Mouse (Mus musculus): ENCODE measurements around the gene Smarce1. TPM values are rescaled to one million over a fixed set of nuclear protein-coding genes. Genes with fewer than 3 reads are reported as not detected.

The Smarce1 gene
- polyA plus RNA-seq, 1 experiment from 2014 or later = 96.0 TPM

GRCm38 (mm10) chr11:99226298-99226697, 4.5 kb downstream of the Smarce1 start:
- Histone ChIP-seq H3K36me3 (peaks cover 58% of the 10 kb centered on the region), H3K27me3 (no peaks in the 10 kb centered on the region), H3K4me3 (replicated peaks) (peak overlapping the region; percentile 47), H3K4me2 (peak overlapping the region; percentile 69), H3K4me1 (replicated peaks) (peaks cover 44% of the 10 kb centered on the region), H3K9ac (peak overlapping the region; percentile 49; the same call in 1 of the 2 replicates), H3K27ac (peak overlapping the region; percentile 63), H3K9me3 (replicated peaks) (no peaks in the 10 kb centered on the region)
- 46% methylated on average over 5 of the region's 5 CpGs for WGBS (ENCODE audit: insufficient replicate concordance)
- ATAC-seq (ENCODE audit: low read depth) (peak; percentile 66), DNase-seq (peak; percentile 52)

GRCm38 (mm10) chr11:99223310-99223709, 7.5 kb downstream of the Smarce1 start:
- WGBS (ENCODE audit: insufficient replicate concordance) = 81% methylated on average over 5 of the region's 5 CpGs

GRCm38 (mm10) chr11:99221811-99222210, 9.0 kb downstream of the Smarce1 start:
- Histone ChIP-seq H3K27me3 (no peaks in the 10 kb centered on the region), H3K9ac (no peak overlapping the region), H3K4me3 (replicated peaks) (no peak overlapping the region), H3K27ac (no peak overlapping the region), H3K4me1 (replicated peaks) (peaks cover 19% of the 10 kb centered on the region), H3K4me2 (no peak overlapping the region), H3K9me3 (replicated peaks) (no peaks in the 10 kb centered on the region), H3K36me3 (peaks cover 87% of the 10 kb centered on the region)
- 81% methylated on average over 2 of the region's 2 CpGs for WGBS (ENCODE audit: insufficient replicate concordance)
- DNase-seq = no peak
- ATAC-seq (ENCODE audit: low read depth) = no peak

More at GRCm38 (mm10) chr11:99223310-99223709, 7.5 kb downstream of the Smarce1 start:
- Histone ChIP-seq H3K27me3 (no peaks in the 10 kb centered on the region), H3K9me3 (replicated peaks) (no peaks in the 10 kb centered on the region), H3K27ac (no peak overlapping the region), H3K4me1 (replicated peaks) (peaks cover 33% of the 10 kb centered on the region), H3K4me2 (no peak overlapping the region), H3K9ac (no peak overlapping the region), H3K4me3 (replicated peaks) (no peak overlapping the region), H3K36me3 (peaks cover 84% of the 10 kb centered on the region)
- no peak for DNase-seq
- ATAC-seq (ENCODE audit: low read depth) = no peak

GRCm38 (mm10) chr11:99217248-99217986, 13.4 kb downstream of the Smarce1 start:
- no peak for ATAC-seq (ENCODE audit: low read depth)
- Histone ChIP-seq H3K4me2 (no peak overlapping the region), H3K36me3 (peaks cover 92% of the 10 kb centered on the region), H3K4me1 (replicated peaks) (peaks cover 8% of the 10 kb centered on the region), H3K9ac (no peak overlapping the region), H3K27ac (no peak overlapping the region), H3K9me3 (replicated peaks) (no peaks in the 10 kb centered on the region), H3K4me3 (replicated peaks) (no peak overlapping the region), H3K27me3 (no peaks in the 10 kb centered on the region)
- 89% methylated on average over 7 of the region's 7 CpGs for WGBS (ENCODE audit: insufficient replicate concordance)
- no peak for DNase-seq

GRCm38 (mm10) chr11:99216181-99216580, 14.6 kb downstream of the Smarce1 start:
- WGBS (ENCODE audit: insufficient replicate concordance) = 89% methylated on average over 3 of the region's 3 CpGs
- Histone ChIP-seq H3K4me1 (replicated peaks) (peaks cover 8% of the 10 kb centered on the region), H3K36me3 (peaks cover 95% of the 10 kb centered on the region), H3K27me3 (no peaks in the 10 kb centered on the region), H3K9ac (no peak overlapping the region), H3K4me2 (no peak overlapping the region), H3K9me3 (replicated peaks) (no peaks in the 10 kb centered on the region), H3K27ac (no peak overlapping the region), H3K4me3 (replicated peaks) (no peak overlapping the region)
- no peak for ATAC-seq (ENCODE audit: low read depth)
- DNase-seq = no peak

GRCm38 (mm10) chr11:99212693-99213092, 18.1 kb downstream of the Smarce1 start:
- peaks cover 90% of the 10 kb centered on the region for H3K36me3 ChIP-seq
- no peak overlapping the region for H3K4me3 ChIP-seq (replicated peaks)
- no peaks in the 10 kb centered on the region for H3K9me3 ChIP-seq (replicated peaks)
- DNase-seq (no peak), ATAC-seq (ENCODE audit: low read depth) (peak; percentile 65)
- no peak overlapping the region for H3K9ac ChIP-seq
- WGBS (ENCODE audit: insufficient replicate concordance) = 49% methylated on average over 7 of the region's 7 CpGs
- H3K27ac ChIP-seq = no peak overlapping the region
- peaks cover 6% of the 10 kb centered on the region for H3K4me1 ChIP-seq (replicated peaks)
- H3K27me3 ChIP-seq = no peaks in the 10 kb centered on the region
- H3K4me2 ChIP-seq = no peak overlapping the region

GRCm38 (mm10) chr11:99211964-99212363, 18.9 kb downstream of the Smarce1 start:
- Histone ChIP-seq H3K27ac (no peak overlapping the region), H3K9ac (no peak overlapping the region), H3K36me3 (peaks cover 83% of the 10 kb centered on the region), H3K4me1 (replicated peaks) (peaks cover 13% of the 10 kb centered on the region), H3K9me3 (replicated peaks) (no peaks in the 10 kb centered on the region), H3K27me3 (no peaks in the 10 kb centered on the region), H3K4me3 (replicated peaks) (no peak overlapping the region), H3K4me2 (no peak overlapping the region)
- DNase-seq (no peak), ATAC-seq (ENCODE audit: low read depth) (no peak)
- WGBS (ENCODE audit: insufficient replicate concordance) = 74% methylated on average over 2 of the region's 2 CpGs

GRCm38 (mm10) chr11:99208105-99208669, 22.6 kb downstream of the Smarce1 start:
- no peak for ATAC-seq (ENCODE audit: low read depth)
- no peak for DNase-seq
- no peak overlapping the region for H3K4me2 ChIP-seq
- H3K27ac ChIP-seq = no peak overlapping the region
- H3K36me3 ChIP-seq = peaks cover 46% of the 10 kb centered on the region
- H3K9ac ChIP-seq = no peak overlapping the region
- no peaks in the 10 kb centered on the region for H3K9me3 ChIP-seq (replicated peaks)
- H3K27me3 ChIP-seq = no peaks in the 10 kb centered on the region
- H3K4me1 ChIP-seq (replicated peaks) = peaks cover 19% of the 10 kb centered on the region
- H3K4me3 ChIP-seq (replicated peaks) = no peak overlapping the region
- whole genome bisulfite sequencing (ENCODE audit: insufficient replicate concordance) = 71% methylated on average over 8 of the region's 8 CpGs

GRCm38 (mm10) chr11:99207449-99207848, 23.4 kb downstream of the Smarce1 start:
- Histone ChIP-seq H3K4me2 (no peak overlapping the region), H3K36me3 (peaks cover 38% of the 10 kb centered on the region), H3K27me3 (no peaks in the 10 kb centered on the region), H3K9me3 (replicated peaks) (no peaks in the 10 kb centered on the region), H3K27ac (no peak overlapping the region), H3K9ac (no peak overlapping the region), H3K4me1 (replicated peaks) (peaks cover 14% of the 10 kb centered on the region), H3K4me3 (replicated peaks) (no peak overlapping the region)
- 40% methylated on average over 2 of the region's 2 CpGs for WGBS (ENCODE audit: insufficient replicate concordance)
- no peak for ATAC-seq (ENCODE audit: low read depth)
- no peak for DNase-seq

GRCm38 (mm10) chr11:99206954-99207353, 23.9 kb downstream of the Smarce1 start:
- peaks cover 14% of the 10 kb centered on the region for H3K4me1 ChIP-seq (replicated peaks)
- no peak overlapping the region for H3K4me2 ChIP-seq
- H3K36me3 ChIP-seq = peaks cover 33% of the 10 kb centered on the region
- no peak overlapping the region for H3K9ac ChIP-seq
- ATAC-seq (ENCODE audit: low read depth) = peak; percentile 93
- no peaks in the 10 kb centered on the region for H3K27me3 ChIP-seq
- peak; percentile 34 for DNase-seq
- H3K9me3 ChIP-seq (replicated peaks) = no peaks in the 10 kb centered on the region
- no peak overlapping the region for H3K4me3 ChIP-seq (replicated peaks)
- H3K27ac ChIP-seq = no peak overlapping the region
- 3% methylated on average over 2 of the region's 2 CpGs for WGBS (ENCODE audit: insufficient replicate concordance)

GRCm38 (mm10) chr11:99189154-99189582, 41.6 kb downstream of the Smarce1 start:
- H3K36me3 ChIP-seq = no peaks in the 10 kb centered on the region
- DNase-seq (no peak), ATAC-seq (ENCODE audit: low read depth) (no peak)
- no peak overlapping the region for H3K4me2 ChIP-seq
- no peak overlapping the region for H3K9ac ChIP-seq
- no peak overlapping the region for H3K27ac ChIP-seq
- H3K27me3 ChIP-seq = 0 out of 2 replicates have a peak, but pooled peaks cover 3% of the 10 kb centered on the region
- WGBS (ENCODE audit: insufficient replicate concordance) = 14% methylated on average over 14 of the region's 14 CpGs
- no peaks in the 10 kb centered on the region for H3K9me3 ChIP-seq (replicated peaks)
- H3K4me3 ChIP-seq (replicated peaks) = no peak overlapping the region
- H3K4me1 ChIP-seq (replicated peaks) = no peaks in the 10 kb centered on the region; the same call in 1 of the 2 replicates

Measured in liver, embryonic 13.5 days (tissue).